Mouse (Mus musculus): ENCODE measurements around the gene Ankib1. TPM values are rescaled to one million over a fixed set of nuclear protein-coding genes. Genes with fewer than 3 reads are reported as not detected.

Ankib1 gene
- 13.5 and 14.0 TPM in 2 replicates for polyA plus RNA-seq (2014; fragmentation: Nextera tagmentation; extraction: Ambion mirVana)

- H3K9me3 ChIP-seq (ENCODE audit: control insufficient read depth, low read depth, low read length) = no peaks in the 10 kb centered on the region
- peak within 1 kb of the TSS; percentile 52 for H3K4me2 ChIP-seq (replicated peaks; ENCODE audit: low read depth, low read length)
- peak within 1 kb of the TSS; percentile 77 for H3K4me3 ChIP-seq (ENCODE audit: low read depth, low read length)
- H3K27me3 ChIP-seq (ENCODE audit: control insufficient read depth, insufficient read depth, low read length) = no peaks in the 10 kb centered on the region
- WGBS = under 1% methylated on average over 91 of the region's 109 CpGs
- peak within 1 kb of the TSS; percentile 68 for H3K9ac ChIP-seq (replicated peaks; ENCODE audit: low read depth, low read length)
- H3K4me1 ChIP-seq (ENCODE audit: control insufficient read depth, insufficient read depth, low read length) = peaks cover 3% of the 10 kb centered on the region
- ATAC-seq (ENCODE audit: insufficient number of reproducible peaks, insufficient read depth, low FRiP score, low read depth) = peak; percentile 96
- peak within 1 kb of the TSS; percentile 82 for H3K27ac ChIP-seq (ENCODE audit: low read length)
- no peaks in the 10 kb centered on the region for H3K36me3 ChIP-seq (ENCODE audit: control insufficient read depth, insufficient read depth, low read length)
These were observed at the start of gene Ankib1, which contains the start of gene Krit1 for GRCm38 (mm10) chr5:3802433-3803291. Ankib1 (minus strand) TSS chr5:3802925. Krit1 (plus strand) TSS chr5:3803184.

GRCm38 (mm10) chr5:3845026-3845425 lies 42.3 kb upstream of the Ankib1 start, which contains the start of gene Lrrd1:
Lrrd1 (plus strand) TSS chr5:3845173.
- 5% methylated on average over 24 of the region's 24 CpGs for WGBS
- H3K9me3 ChIP-seq (ENCODE audit: control insufficient read depth, low read depth, low read length) = no peaks in the 10 kb centered on the region
- ATAC-seq (ENCODE audit: insufficient number of reproducible peaks, insufficient read depth, low FRiP score, low read depth) = no peak
- no peak within 1 kb of the TSS for H3K27ac ChIP-seq (ENCODE audit: low read length)
- peak within 1 kb of the TSS; percentile 23 for H3K4me3 ChIP-seq (ENCODE audit: low read depth, low read length)
- H3K9ac ChIP-seq (replicated peaks; ENCODE audit: low read depth, low read length) = no peak within 1 kb of the TSS
- H3K4me2 ChIP-seq (replicated peaks; ENCODE audit: low read depth, low read length) = peak within 1 kb of the TSS; percentile 45
- H3K36me3 ChIP-seq (ENCODE audit: control insufficient read depth, insufficient read depth, low read length) = no peaks in the 10 kb centered on the region
- H3K27me3 ChIP-seq (ENCODE audit: control insufficient read depth, insufficient read depth, low read length) = no peaks in the 10 kb centered on the region
- no peaks in the 10 kb centered on the region for H3K4me1 ChIP-seq (ENCODE audit: control insufficient read depth, insufficient read depth, low read length)

GRCm38 (mm10) chr5:3834107-3834506 lies 31.4 kb upstream of the Ankib1 start:
- H3K36me3 ChIP-seq (ENCODE audit: control insufficient read depth, insufficient read depth, low read length) = peaks cover 17% of the 10 kb centered on the region
- WGBS = 75% methylated on average over 1 of the region's 1 CpGs
- H3K9me3 ChIP-seq (ENCODE audit: control insufficient read depth, low read depth, low read length) = peaks cover 4% of the 10 kb centered on the region; the same call in 1 of the 2 replicates
- no peak overlapping the region for H3K9ac ChIP-seq (replicated peaks; ENCODE audit: low read depth, low read length)
- no peak overlapping the region for H3K27ac ChIP-seq (ENCODE audit: low read length)
- no peak overlapping the region for H3K4me3 ChIP-seq (ENCODE audit: low read depth, low read length)
- H3K4me2 ChIP-seq (replicated peaks; ENCODE audit: low read depth, low read length) = no peak overlapping the region
- no peaks in the 10 kb centered on the region for H3K4me1 ChIP-seq (ENCODE audit: control insufficient read depth, insufficient read depth, low read length)
- no peak for ATAC-seq (ENCODE audit: insufficient number of reproducible peaks, insufficient read depth, low FRiP score, low read depth)
- no peaks in the 10 kb centered on the region for H3K27me3 ChIP-seq (ENCODE audit: control insufficient read depth, insufficient read depth, low read length)

GRCm38 (mm10) chr5:3808472-3808871 lies 5.7 kb upstream of the Ankib1 start:
- WGBS = 97% methylated on average over 1 of the region's 1 CpGs
- no peak overlapping the region for H3K4me3 ChIP-seq (ENCODE audit: low read depth, low read length)
- no peaks in the 10 kb centered on the region for H3K27me3 ChIP-seq (ENCODE audit: control insufficient read depth, insufficient read depth, low read length)
- H3K36me3 ChIP-seq (ENCODE audit: control insufficient read depth, insufficient read depth, low read length) = peaks cover 3% of the 10 kb centered on the region
- no peak overlapping the region for H3K27ac ChIP-seq (ENCODE audit: low read length)
- H3K4me2 ChIP-seq (replicated peaks; ENCODE audit: low read depth, low read length) = no peak overlapping the region
- no peak for ATAC-seq (ENCODE audit: insufficient number of reproducible peaks, insufficient read depth, low FRiP score, low read depth)
- H3K9me3 ChIP-seq (ENCODE audit: control insufficient read depth, low read depth, low read length) = no peaks in the 10 kb centered on the region
- H3K4me1 ChIP-seq (ENCODE audit: control insufficient read depth, insufficient read depth, low read length) = peaks cover 3% of the 10 kb centered on the region
- no peak overlapping the region for H3K9ac ChIP-seq (replicated peaks; ENCODE audit: low read depth, low read length)

- ATAC-seq (ENCODE audit: insufficient number of reproducible peaks, insufficient read depth, low FRiP score, low read depth) = peak; percentile 75
These were observed 804 bp upstream of the Ankib1 start for GRCm38 (mm10) chr5:3803292-3804165.

GRCm38 (mm10) chr5:3801672-3802432 lies 873 bp downstream of the Ankib1 start:
- Histone ChIP-seq H3K36me3 (ENCODE audit: control insufficient read depth, insufficient read depth, low read length) (no peaks in the 10 kb centered on the region), H3K9ac (replicated peaks; ENCODE audit: low read depth, low read length) (peak overlapping the region; percentile 68), H3K4me1 (ENCODE audit: control insufficient read depth, insufficient read depth, low read length) (peaks cover 3% of the 10 kb centered on the region), H3K27me3 (ENCODE audit: control insufficient read depth, insufficient read depth, low read length) (no peaks in the 10 kb centered on the region), H3K27ac (ENCODE audit: low read length) (no peak overlapping the region; the same call in 1 of the 2 replicates), H3K4me3 (ENCODE audit: low read depth, low read length) (peak overlapping the region; percentile 77), H3K4me2 (replicated peaks; ENCODE audit: low read depth, low read length) (peak overlapping the region; percentile 52), H3K9me3 (ENCODE audit: control insufficient read depth, low read depth, low read length) (no peaks in the 10 kb centered on the region)
- ATAC-seq (ENCODE audit: insufficient number of reproducible peaks, insufficient read depth, low FRiP score, low read depth) = peak; percentile 4
- 6% methylated on average over 18 of the region's 18 CpGs for WGBS

More at GRCm38 (mm10) chr5:3803292-3804165, 804 bp upstream of the Ankib1 start:
- Histone ChIP-seq H3K4me3 (ENCODE audit: low read depth, low read length) (peak overlapping the region; percentile 77), H3K9ac (replicated peaks; ENCODE audit: low read depth, low read length) (peak overlapping the region; percentile 68), H3K4me2 (replicated peaks; ENCODE audit: low read depth, low read length) (peak overlapping the region; percentile 52), H3K36me3 (ENCODE audit: control insufficient read depth, insufficient read depth, low read length) (no peaks in the 10 kb centered on the region), H3K4me1 (ENCODE audit: control insufficient read depth, insufficient read depth, low read length) (peaks cover 3% of the 10 kb centered on the region), H3K27me3 (ENCODE audit: control insufficient read depth, insufficient read depth, low read length) (no peaks in the 10 kb centered on the region), H3K9me3 (ENCODE audit: control insufficient read depth, low read depth, low read length) (no peaks in the 10 kb centered on the region), H3K27ac (ENCODE audit: low read length) (peak overlapping the region; percentile 82)
- under 1% methylated on average over 36 of the region's 36 CpGs for WGBS

GRCm38 (mm10) chr5:3800881-3801280 lies 1.8 kb downstream of the Ankib1 start:
- no peak for ATAC-seq (ENCODE audit: insufficient number of reproducible peaks, insufficient read depth, low FRiP score, low read depth)
- Histone ChIP-seq H3K4me1 (ENCODE audit: control insufficient read depth, insufficient read depth, low read length) (peaks cover 3% of the 10 kb centered on the region), H3K27me3 (ENCODE audit: control insufficient read depth, insufficient read depth, low read length) (no peaks in the 10 kb centered on the region), H3K9ac (replicated peaks; ENCODE audit: low read depth, low read length) (no peak overlapping the region), H3K9me3 (ENCODE audit: control insufficient read depth, low read depth, low read length) (no peaks in the 10 kb centered on the region), H3K36me3 (ENCODE audit: control insufficient read depth, insufficient read depth, low read length) (no peaks in the 10 kb centered on the region), H3K4me3 (ENCODE audit: low read depth, low read length) (no peak overlapping the region), H3K27ac (ENCODE audit: low read length) (no peak overlapping the region), H3K4me2 (replicated peaks; ENCODE audit: low read depth, low read length) (no peak overlapping the region)
- 81% methylated on average over 4 of the region's 4 CpGs for WGBS

Data from stomach, embryonic 14.5 days (tissue).